Mouse (Mus musculus) E14TG2a.4 (cell line): ENCODE data around the gene Ptprq.

Experiments used
- CTCF ChIP-seq: conservative IDR thresholded peaks from 2 replicates; pipeline ENCODE4 v1.5.1; 2014; ENCODE audit warnings: low read length
- NANOG ChIP-seq: IDR thresholded peaks from 2 replicates; pipeline ENCODE4 v1.6.1; 2014; ENCODE audit warnings: borderline replicate concordance, low read length, mixed read lengths
- POU5F1 ChIP-seq: IDR thresholded peaks from 2 replicates; pipeline ENCODE4 v1.6.1; 2014; ENCODE audit warnings: low read length, borderline replicate concordance

DNA sequence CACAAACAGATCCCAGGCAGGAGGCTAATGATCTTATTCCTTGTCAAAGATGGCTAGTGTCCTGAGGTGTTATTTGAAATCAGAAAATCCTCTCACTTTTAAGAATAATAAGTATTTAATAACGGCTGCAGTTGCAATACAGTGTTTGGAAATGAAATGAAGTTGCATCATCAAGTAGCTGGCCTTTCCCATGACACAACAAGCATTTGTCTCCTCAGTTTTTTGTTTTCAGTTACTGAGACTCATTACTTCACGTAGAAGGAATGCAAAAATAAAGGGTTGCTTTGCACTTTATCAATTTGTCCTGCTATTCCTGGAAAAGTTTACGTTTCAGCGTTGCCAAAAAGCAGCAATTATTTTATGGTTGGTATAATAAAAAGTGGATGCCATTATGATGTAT, 216.4 kb downstream of the Ptprq start:
- no peak for TF ChIP-seq CTCF
- no peak for TF ChIP-seq NANOG
- no peak for TF ChIP-seq POU5F1
